Mouse (Mus musculus) right cerebral cortex, postnatal 10 days (tissue): ENCODE data around the gene Htra1.

ENCODE experiments used
- DNase-seq, 2 experiments: peaks; one replicate each; pipeline ENCODE4 v3.0.0; 2021; ENCODE audit warnings: low spot score in 2 of 2

Htra1 gene

GRCm38 (mm10) chr7:130966451-130966850 lies 30.5 kb downstream of the Htra1 start:
- no peak for DNase-seq

DNA sequence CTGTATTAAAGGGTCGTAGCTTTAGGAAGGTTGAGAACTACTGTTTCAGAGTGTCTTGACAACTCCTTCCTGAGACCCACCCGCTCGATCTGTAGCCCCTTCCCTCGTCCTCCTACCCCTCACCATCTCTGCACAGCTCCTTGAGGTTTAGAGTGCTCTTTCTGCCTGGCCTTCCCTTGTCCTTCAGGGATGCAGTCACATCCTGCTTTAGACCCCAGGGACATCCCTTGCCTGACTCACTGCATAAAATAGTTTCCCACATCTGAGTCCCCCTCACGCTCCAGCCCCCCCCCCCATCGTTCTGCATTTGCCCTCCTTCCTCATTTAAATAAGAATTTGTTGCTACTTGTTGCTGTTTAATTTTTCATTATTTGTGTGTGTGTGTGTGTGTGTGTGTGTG lies 31.0 kb downstream of the Htra1 start:
- DNase-seq, result no peak

DNA sequence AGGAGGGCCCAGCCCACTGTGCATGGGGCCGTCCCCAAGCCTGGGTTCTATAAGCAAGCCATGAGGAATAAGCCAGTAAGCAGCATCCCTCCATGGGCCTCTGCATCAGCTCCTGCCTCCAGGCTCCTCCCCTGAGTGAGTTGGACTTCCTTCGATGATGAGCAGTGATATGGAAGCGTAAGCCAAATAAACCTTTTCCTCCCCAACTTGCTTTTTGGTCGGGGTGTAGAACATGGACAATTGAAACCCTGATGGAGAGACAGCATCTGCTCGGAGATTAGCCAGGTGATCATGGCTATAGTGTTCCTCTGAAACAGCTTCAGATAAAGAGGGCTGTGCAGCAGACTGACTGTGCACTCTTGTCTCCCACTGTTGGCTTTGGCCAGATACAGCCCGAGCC lies 32.0 kb downstream of the Htra1 start:
- DNase-seq, result no peak

GRCm38 (mm10) chr7:130968537-130968936 lies 32.6 kb downstream of the Htra1 start:
- no peak for DNase-seq

DNA sequence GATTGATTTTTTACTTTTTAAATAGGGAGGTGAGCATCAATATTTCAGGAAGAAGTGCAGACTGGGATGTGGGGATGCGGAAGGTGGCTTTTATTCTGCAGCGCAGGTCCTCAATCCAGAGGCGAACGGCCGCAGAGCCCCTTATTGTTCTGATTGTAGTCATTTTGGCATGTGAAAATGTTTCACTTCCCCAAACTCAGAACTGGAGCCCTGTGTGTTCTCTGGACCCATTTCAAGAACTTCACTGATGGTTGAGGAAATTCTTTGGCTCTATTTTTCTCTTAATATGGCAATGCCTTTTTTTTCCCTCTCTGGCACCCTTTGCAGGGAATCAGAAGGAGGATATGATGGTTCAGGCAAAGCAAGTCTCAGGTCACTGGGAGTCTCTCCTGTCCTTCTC lies 33.2 kb downstream of the Htra1 start:
- peak in 1 of 2 experiments; percentile 22 for DNase-seq

DNA sequence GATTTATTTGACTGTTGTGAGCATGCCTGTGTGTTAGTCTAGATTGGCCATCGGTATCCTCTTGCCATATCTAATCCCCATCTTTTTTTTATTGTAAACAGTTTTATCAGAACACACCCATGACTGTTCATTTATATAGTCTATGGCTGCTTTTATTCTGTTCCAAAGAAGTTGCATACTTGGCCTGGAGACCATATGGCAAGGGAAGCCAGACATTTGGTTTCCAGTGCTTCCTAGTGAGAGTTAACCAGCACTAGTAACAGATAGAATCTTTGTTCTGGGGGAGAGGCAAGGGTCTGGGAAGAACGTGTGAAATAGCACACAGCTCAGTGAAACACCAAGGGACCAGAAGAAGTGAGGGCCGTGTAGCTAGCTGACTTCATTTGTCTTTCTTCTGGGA lies 33.6 kb downstream of the Htra1 start:
- DNase-seq, result no peak

- no peak for DNase-seq
Measured at GRCm38 (mm10) chr7:130972767-130973166, 36.9 kb downstream of the Htra1 start.

DNA sequence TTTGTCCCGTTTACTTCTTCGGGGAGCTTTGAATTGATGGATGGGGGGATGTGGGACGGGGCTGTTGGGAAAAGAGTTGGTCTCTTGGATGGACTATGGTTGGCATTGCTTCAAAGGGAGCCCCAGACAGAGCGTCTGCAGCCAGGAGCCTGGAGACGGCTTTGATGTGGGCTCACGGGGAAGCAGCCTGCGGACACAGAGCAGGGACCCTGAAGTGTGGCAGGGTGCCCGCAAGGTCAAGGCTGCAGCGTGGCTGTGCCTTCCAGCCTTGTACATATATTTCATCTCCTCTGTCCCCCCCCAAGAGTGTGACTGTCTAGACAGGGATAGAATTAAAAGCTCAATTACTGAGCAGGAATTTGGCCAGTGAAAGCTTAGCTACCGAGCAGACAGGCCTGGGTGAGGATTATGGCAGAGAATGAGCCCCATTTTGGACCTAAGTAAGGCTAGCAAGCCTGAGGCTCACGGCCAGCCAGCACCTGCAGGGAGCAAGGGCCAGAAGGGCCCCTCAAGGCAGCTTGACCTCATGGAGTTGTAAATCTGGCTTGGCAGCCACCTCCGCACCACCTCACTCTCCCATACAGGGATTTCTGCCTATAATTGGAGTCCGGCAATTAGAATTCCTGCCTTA lies 40.5 kb downstream of the Htra1 start:
- peak; percentile 63 to 65 for DNase-seq

GRCm38 (mm10) chr7:130977794-130978521 lies 42.0 kb downstream of the Htra1 start:
- DNase-seq, result peak; percentile 79 to 82

DNA sequence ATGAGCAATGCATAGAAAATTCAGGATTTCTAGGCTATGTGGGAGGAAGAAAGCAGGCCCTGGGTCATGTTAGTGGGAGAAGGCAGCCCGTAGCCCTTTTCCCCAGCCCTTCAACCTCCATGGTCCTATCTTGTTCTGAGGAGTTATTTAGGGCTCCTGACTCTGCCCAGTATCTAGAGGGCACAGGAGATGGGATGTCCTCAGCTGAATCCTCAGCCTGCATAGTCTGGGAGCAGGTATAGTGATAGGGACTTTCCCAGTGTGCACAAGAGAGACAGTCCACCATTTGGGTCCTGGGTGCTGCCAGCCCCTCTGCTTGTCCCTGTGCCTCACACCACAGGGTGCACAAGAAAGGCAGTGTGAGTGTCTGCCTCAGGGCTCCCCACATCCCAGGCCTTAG lies 42.6 kb downstream of the Htra1 start:
- DNase-seq, result no peak

DNA sequence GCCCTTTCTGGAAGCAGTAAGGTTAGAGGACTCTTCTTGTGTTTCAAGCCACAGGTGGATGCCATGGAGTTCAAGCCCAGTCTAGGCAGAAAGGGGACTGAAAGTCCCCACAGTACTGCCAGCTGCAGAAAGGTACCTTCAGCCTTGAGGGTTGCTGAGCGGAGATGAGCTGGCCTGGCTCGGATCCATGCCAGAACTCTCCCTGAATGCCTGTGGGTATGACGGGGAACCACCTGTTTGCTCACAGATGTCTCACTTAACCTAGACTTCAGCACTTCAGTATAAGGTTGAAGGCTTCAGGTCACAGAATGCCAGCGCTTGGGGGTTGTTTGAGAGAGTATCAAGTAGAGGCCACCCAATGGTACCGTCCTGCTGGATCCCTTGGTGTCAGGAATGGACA lies 44.2 kb downstream of the Htra1 start:
- no peak for DNase-seq

DNA sequence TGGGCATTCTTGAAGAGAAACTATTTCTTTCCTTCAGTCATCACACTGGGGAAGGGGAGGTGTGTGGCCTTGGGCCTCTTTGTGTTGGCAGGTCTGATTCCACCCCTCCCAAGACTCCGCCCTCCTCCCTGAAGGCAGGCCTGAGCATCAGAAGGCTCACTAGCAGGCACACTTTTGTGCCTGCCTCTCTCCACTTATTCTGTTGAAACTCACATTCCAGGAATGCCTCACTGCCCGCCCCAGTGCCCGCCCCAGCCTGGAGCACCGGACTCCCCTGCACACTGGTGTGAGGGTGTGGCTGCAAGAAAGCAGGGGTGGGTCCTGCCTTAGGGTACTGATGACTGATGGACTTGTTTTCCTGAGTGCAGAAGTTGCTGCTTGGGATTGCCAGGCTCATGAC lies 46.5 kb downstream of the Htra1 start:
- no peak for DNase-seq

- no peak for DNase-seq
Measured at GRCm38 (mm10) chr7:130982881-130983280, 47.0 kb downstream of the Htra1 start.

GRCm38 (mm10) chr7:130984294-130984693 lies 48.4 kb downstream of the Htra1 start:
- no peak for DNase-seq

DNA sequence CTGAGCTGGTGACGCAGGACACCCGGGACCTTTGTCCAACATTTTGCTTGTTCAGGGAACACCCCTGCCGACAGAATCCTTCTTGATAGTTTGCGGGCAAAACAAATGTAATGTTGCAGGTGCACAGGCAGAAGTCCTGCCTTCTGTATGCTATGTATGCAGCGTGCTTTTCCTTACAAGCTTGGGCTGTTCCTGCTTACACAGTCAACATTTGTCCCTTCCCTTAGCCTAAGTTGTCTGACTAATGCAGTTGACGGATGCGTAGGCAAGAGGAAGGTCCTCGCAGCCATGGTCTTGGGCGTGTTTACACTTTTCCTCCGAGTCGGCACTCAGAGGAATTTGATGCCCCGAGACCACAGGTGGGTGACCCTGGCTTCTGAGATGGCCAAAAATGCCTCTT lies 49.3 kb downstream of the Htra1 start:
- DNase-seq, result no peak

DNA sequence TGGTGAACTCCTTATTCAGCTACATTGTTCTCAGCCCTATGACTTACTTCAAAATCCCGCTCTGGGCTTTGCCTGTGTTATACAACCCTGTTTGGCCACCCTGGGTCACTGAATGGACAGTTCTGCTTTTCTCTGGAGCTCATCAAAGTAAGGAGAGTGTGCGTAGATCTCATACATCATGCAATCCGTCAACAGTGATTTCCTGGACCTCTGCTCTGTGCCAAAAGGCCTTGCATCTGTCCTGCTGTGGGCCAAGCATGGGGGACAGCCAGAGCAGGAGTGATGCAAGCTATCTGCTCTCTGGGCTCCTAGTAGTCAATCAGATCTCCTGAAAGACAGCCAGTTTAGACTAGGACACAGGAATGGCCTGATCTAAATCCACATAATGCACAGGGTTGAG lies 49.8 kb downstream of the Htra1 start:
- DNase-seq, result no peak

GRCm38 (mm10) chr7:130988146-130988545 lies 52.2 kb downstream of the Htra1 start:
- DNase-seq, result no peak

GRCm38 (mm10) chr7:130989371-130989770 lies 53.5 kb downstream of the Htra1 start:
- DNase-seq, result no peak

- no peak for DNase-seq
Measured at GRCm38 (mm10) chr7:130991174-130991789, 55.4 kb downstream of the Htra1 start.

DNA sequence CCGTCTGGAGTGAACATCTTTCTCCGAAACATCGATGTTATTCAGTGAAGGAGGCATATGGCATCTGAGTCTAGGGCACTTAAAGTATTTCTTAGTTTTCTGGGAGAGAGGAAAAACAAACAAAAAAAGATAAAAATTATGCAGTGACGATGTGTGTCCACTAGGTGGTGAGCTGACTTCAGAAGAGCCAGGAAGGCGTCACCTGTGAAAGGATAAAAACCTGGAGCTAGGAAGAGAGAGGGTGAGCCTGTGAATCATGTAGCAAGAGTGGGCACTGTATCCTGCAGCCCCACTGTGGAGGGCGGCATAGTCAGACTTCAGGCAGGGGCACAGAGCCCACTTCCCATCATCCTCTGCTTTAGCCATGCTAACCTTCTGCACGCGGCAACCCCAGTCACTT lies 58.0 kb downstream of the Htra1 start:
- DNase-seq, result no peak

GRCm38 (mm10) chr7:131001976-131002726 lies 66.2 kb downstream of the Htra1 start:
- DNase-seq, result no peak

DNA sequence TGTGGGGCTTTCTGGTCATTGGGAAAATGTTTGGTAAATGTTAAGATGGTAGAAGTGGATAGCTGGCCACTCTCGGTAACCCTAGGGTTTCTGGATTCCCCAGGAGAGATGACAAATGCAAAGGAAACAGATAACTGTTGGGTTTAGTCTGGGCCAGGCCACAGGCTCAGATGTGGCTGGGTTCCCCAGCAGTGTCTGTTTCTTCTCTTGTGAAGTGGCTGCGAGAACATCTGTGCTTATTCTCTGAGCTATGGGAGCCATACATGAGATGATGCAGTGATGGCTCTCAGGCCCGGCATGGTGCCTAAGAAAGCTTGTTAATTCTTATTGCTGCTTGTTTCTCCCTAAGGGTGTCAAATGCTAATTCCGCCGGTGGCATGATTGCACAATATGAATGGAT lies 68.2 kb downstream of the Htra1 start:
- no peak for DNase-seq
